Mouse (Mus musculus) stomach, postnatal 0 days (tissue): ENCODE measurements at regions not wholly inside any gene's neighbourhood (a gene's known extent, or its start where the extent isn't known, plus 50 kb on each side); places are given as distances from the start of the nearest gene placed in this dataset.

Source experiments
- ATAC-seq: fragments of 200-750 bp; cut with Nextera tagmentation; 2 replicates; pipeline ENCODE4 v1.8.0; 2017; ENCODE audit not compliant: low FRiP score, low TSS enrichment
- DNase-seq: peaks from one replicate; pipeline ENCODE4 v3.0.0-alpha.2; 2016; ENCODE audit warnings: low spot score
- H3K27ac ChIP-seq: fragments of 300-500 bp; sonication (generic); replicated peaks from 2 replicates; pipeline ENCODE4 v1.5.1; 2014; ENCODE audit warnings: mild to moderate bottlenecking, control low read depth
- H3K27me3 ChIP-seq: fragments of 300-500 bp; sonication (generic); 2 replicates; pipeline ENCODE4 v1.6.1; 2014; ENCODE audit warnings: low read length; ENCODE audit not compliant: control insufficient read depth, insufficient read depth
- H3K36me3 ChIP-seq: fragments of 300-500 bp; sonication (generic); 2 replicates; pipeline ENCODE4 v1.6.1; 2014; ENCODE audit warnings: low read length, mixed read lengths; ENCODE audit not compliant: control insufficient read depth, insufficient read depth
- H3K4me1 ChIP-seq: fragments of 300-500 bp; sonication (generic); replicated peaks from 2 replicates; pipeline ENCODE4 v1.6.1; 2014; ENCODE audit warnings: antibody characterized with exemption; ENCODE audit not compliant: control insufficient read depth, insufficient read depth
- H3K4me2 ChIP-seq: fragments of 300-500 bp; sonication (generic); replicated peaks from 2 replicates; pipeline ENCODE4 v1.6.1; 2014; ENCODE audit warnings: low read depth, mild to moderate bottlenecking, control low read depth, moderate library complexity
- H3K4me3 ChIP-seq: fragments of 300-500 bp; sonication (generic); 2 replicates; pipeline ENCODE4 v1.5.1; 2014; ENCODE audit warnings: low read depth, low read length, control low read depth
- H3K9ac ChIP-seq: fragments of 300-500 bp; sonication (generic); 2 replicates; pipeline ENCODE4 v1.6.1; 2014; ENCODE audit warnings: mild to moderate bottlenecking, low read length, control low read depth, mixed read lengths
- H3K9me3 ChIP-seq: fragments of 300-500 bp; sonication (generic); 2 replicates; pipeline ENCODE4 v1.6.1; 2016; ENCODE audit warnings: low read length; ENCODE audit not compliant: control insufficient read depth
- CTCF ChIP-seq: IDR thresholded peaks from 2 replicates; pipeline ENCODE4 v1.5.1; 2016; ENCODE audit warnings: antibody characterized with exemption, low read depth, mild to moderate bottlenecking, moderate library complexity
- EP300 ChIP-seq: optimal IDR thresholded peaks from 2 replicates; pipeline ENCODE3; 2016; ENCODE audit warnings: antibody characterized with exemption
- WGBS: fragments of 180-500 bp; shearing (Covaris S2); extraction: QIAGEN DNeasy Blood & Tissue Kit; methylation state at CpG from one replicate; pipeline ENCODE4 v1.1.7; 2014; 5-methylcytosine and 5-hydroxymethylcytosine counted together

DNA sequence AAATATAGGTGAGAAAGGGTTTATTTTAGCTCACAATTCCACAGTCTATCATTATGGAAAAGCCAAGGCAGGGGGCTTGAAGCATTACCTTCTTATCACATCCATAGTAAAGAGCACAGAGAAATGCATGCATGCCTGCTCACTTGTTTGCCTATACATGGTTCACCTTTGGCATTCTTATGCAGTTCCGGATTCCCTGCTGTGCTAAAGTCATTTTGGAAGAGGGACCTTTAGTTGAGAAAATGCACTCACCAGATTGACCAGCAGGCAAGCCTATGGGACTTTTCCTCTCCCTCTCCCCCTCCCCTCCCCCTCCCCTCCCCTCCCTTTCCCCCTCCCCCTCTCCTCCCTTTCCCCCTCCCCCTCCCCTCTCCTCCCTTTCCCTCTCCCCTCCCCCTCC lies 686.2 kb downstream of the Tmem132b start:
- Histone ChIP-seq H3K27me3 (no peaks in the 10 kb centered on the region), H3K4me1 (no peaks in the 10 kb centered on the region), H3K36me3 (no peaks in the 10 kb centered on the region), H3K9ac (no peak overlapping the region), H3K27ac (no peak overlapping the region), H3K4me3 (no peak overlapping the region), H3K9me3 (no peaks in the 10 kb centered on the region), H3K4me2 (no peak overlapping the region)
- TF ChIP-seq CTCF (no peak), EP300 (no peak)
- WGBS: 70% methylated on average over 1 of the region's 1 CpGs
- DNase-seq (no peak), ATAC-seq (no peak)

DNA sequence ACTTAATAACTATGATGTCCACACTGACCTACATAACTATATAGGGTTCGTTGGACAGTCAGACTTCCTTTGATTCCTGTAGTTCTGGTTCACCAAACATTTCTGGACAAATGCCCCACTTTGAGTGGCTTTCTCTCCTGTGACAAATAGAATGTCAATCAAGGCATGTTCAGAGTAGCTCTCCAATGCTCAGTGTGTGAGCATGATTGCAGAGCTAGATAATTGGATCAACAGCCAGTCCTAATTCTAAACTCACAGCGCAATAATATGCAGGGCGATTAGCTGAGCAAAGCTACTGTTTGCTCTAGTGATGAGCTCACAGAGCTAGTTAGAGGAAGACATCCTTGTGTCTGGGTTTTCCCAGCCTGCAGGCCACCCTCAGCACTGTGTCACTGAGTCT lies 692.1 kb downstream of the Tmem132b start:
- Histone ChIP-seq H3K4me3 (no peak overlapping the region), H3K27ac (no peak overlapping the region), H3K9ac (no peak overlapping the region), H3K4me2 (no peak overlapping the region), H3K4me1 (no peaks in the 10 kb centered on the region), H3K9me3 (no peaks in the 10 kb centered on the region), H3K27me3 (no peaks in the 10 kb centered on the region), H3K36me3 (no peaks in the 10 kb centered on the region)
- no peak for TF ChIP-seq EP300
- TF ChIP-seq CTCF: no peak
- DNase-seq (no peak), ATAC-seq (no peak)
- 78% methylated on average over 3 of the region's 3 CpGs for WGBS

DNA sequence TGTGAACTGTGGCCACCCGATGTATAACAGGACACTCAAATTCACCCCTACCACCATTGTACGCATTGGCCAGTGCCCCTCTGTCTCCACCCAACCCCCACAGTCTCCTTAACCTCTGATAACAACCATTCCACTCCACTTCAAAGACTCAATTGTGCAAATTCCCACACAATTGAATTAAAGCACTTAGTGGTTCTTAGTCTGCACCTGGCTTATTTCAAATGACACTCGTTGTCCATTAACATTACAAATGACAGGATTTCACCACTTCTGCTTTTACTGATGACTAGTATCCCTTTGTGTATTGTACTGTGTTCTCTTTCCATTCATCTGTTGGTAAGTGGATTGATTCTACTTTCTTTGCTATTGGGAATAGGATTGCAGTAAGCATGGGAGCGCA lies 699.2 kb downstream of the Tmem132b start:
- Histone ChIP-seq H3K36me3 (no peaks in the 10 kb centered on the region), H3K4me1 (no peaks in the 10 kb centered on the region), H3K4me2 (no peak overlapping the region), H3K9ac (no peak overlapping the region), H3K4me3 (no peak overlapping the region), H3K27ac (no peak overlapping the region), H3K9me3 (no peaks in the 10 kb centered on the region), H3K27me3 (no peaks in the 10 kb centered on the region)
- 78% methylated on average over 4 of the region's 4 CpGs for WGBS
- ATAC-seq: no peak
- TF ChIP-seq CTCF (no peak), EP300 (no peak)
- no peak for DNase-seq

DNA sequence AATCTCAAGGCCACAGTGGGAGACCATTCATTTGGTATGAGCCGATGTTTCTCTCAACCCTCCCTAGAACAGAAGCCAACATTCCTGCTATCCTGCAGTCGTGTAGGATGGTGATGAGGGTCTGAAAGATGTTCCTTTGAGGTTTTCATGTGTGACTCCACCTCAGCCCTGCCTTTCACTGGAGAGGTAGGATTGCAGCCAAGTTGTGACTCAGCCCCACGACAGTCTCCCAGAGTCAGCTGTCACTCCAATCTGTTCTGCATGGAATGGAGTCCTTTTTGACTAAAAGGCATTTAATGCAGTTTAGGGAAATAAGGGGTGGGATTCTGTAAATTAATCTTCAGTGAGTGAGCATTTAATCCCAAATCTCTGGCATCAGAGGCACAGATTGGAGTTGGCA lies 706.5 kb downstream of the Tmem132b start:
- Histone ChIP-seq H3K4me3 (no peak overlapping the region), H3K27ac (no peak overlapping the region), H3K4me1 (no peaks in the 10 kb centered on the region), H3K4me2 (no peak overlapping the region), H3K36me3 (no peaks in the 10 kb centered on the region), H3K9me3 (no peaks in the 10 kb centered on the region), H3K27me3 (no peaks in the 10 kb centered on the region), H3K9ac (no peak overlapping the region)
- no peak for TF ChIP-seq EP300
- TF ChIP-seq CTCF: no peak
- DNase-seq (no peak), ATAC-seq (no peak)
- 68% methylated on average over 3 of the region's 3 CpGs for WGBS

DNA sequence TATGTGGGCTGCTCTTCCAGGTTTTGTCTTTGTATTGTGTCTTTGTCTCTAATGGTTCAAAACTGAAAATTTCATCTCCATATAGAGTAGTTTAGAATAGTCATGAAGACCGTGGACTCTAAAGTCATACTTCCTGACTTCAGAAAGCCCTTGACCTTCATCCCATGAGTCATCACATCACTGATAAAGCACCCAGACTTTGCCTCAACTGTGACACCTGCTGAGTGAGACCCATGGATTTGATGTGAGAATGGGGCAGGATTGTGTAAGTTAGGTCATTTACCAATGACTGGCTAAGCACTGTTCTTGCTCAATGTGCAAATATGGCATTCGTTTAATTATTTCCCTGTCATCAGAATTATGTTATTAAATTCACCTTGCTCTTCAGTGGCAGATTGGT lies 714.2 kb downstream of the Tmem132b start:
- no peaks in the 10 kb centered on the region for H3K27me3 ChIP-seq
- H3K27ac ChIP-seq: no peak overlapping the region
- H3K4me2 ChIP-seq: no peak overlapping the region
- no peaks in the 10 kb centered on the region for H3K36me3 ChIP-seq
- H3K4me1 ChIP-seq: no peaks in the 10 kb centered on the region
- WGBS: 67% methylated on average over 2 of the region's 2 CpGs
- no peak for DNase-seq
- no peak for TF ChIP-seq CTCF
- TF ChIP-seq EP300: no peak
- H3K4me3 ChIP-seq: no peak overlapping the region
- no peak for ATAC-seq
- H3K9ac ChIP-seq: no peak overlapping the region
- no peaks in the 10 kb centered on the region for H3K9me3 ChIP-seq

DNA sequence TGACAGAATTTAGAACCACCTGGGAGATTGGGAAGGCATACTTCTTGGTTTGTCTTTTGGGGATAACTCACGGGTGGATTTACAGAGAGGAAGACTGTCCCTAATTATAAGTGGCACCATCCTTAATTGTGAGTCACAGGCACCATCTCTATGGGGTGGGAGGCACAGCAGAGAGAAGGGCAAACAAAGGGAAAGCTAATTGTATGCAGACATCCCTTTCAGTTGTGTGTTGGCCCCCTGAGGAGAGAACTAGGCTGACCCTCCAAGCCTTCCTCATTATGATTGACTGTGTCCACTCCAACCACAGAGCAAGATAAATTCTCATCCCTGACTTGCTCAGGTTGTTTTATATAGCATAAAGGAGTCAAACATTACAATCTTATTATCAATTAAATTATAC lies 718.8 kb downstream of the Tmem132b start:
- Histone ChIP-seq H3K36me3 (no peaks in the 10 kb centered on the region), H3K9me3 (no peaks in the 10 kb centered on the region), H3K27me3 (no peaks in the 10 kb centered on the region), H3K4me1 (no peaks in the 10 kb centered on the region), H3K9ac (no peak overlapping the region), H3K4me3 (no peak overlapping the region), H3K4me2 (no peak overlapping the region), H3K27ac (no peak overlapping the region)
- ATAC-seq (no peak), DNase-seq (no peak)
- WGBS: 76% methylated on average over 1 of the region's 1 CpGs
- TF ChIP-seq CTCF: no peak
- TF ChIP-seq EP300: no peak
